Mouse (Mus musculus): ENCODE measurements at regions not wholly inside any gene's neighbourhood (a gene's known extent, or its start where the extent isn't known, plus 50 kb on each side); places are given as distances from the start of the nearest gene placed in this dataset.

DNA sequence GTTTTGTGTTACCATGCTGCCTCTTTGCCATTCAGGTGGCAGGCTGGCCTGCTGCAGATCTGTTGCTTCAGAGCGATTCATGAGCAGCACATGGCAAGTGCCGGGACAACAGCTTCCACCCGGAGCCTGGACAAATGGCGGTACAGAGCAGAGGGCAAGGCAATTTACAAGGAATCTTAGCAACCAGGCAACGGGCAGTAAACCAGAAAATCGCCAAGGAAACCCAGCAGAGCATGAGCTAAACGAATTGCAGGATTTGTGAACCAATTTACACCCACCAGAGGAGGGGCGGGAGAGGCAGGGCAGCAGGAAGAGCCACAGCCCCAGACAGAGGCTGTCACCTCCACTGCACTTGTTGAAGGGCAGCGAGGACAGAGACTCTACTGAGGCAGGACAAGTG, 60.5 kb upstream of the Loxl4 start:
- ChIA-PET CTCF (interaction anchor here (1.3 kb wide), 1 partner anchor 13 kb away, joined by 4 read pairs; no protein-coding TSS in a partner anchor), POLR2A (no interaction called here)
- no peak for DNase-seq (ENCODE audit: low read depth, low spot score)
- H3K27me3 ChIP-seq: no peaks in the 10 kb centered on the region
- ATAC-seq: peak; percentile 44
- in situ Hi-C loops (cut with MboI; ENCODE audit: low pct_unique_long_range_greater_than_20kb): no loop called here
- TF ChIP-seq CTCF (IDR thresholded peaks at IDR 0.05): no peak

GRCm38 (mm10) chr19:42669886-42670285, 57.3 kb upstream of the Loxl4 start:
- POLR2A ChIA-PET: no interaction called here
- no peak for TF ChIP-seq CTCF (IDR thresholded peaks at IDR 0.05)
- ATAC-seq (no peak), DNase-seq (ENCODE audit: low read depth, low spot score) (no peak)
- H3K27me3 ChIP-seq: no peaks in the 10 kb centered on the region
- CTCF ChIA-PET: no interaction called here
- in situ Hi-C loops (cut with MboI; ENCODE audit: low pct_unique_long_range_greater_than_20kb): no loop called here

- no peak for TF ChIP-seq CTCF (IDR thresholded peaks at IDR 0.05)
- ChIA-PET POLR2A (no interaction called here), CTCF (interaction anchor here (0.9 kb wide), 1 partner anchor 12 kb away, joined by 3 read pairs; no protein-coding TSS in a partner anchor)
- no peak for DNase-seq (ENCODE audit: low read depth, low spot score)
- peak; percentile 17 for ATAC-seq
- no peaks in the 10 kb centered on the region for H3K27me3 ChIP-seq
- in situ Hi-C loops (cut with MboI; ENCODE audit: low pct_unique_long_range_greater_than_20kb): no loop called here
These were observed 55.9 kb upstream of the Loxl4 start for GRCm38 (mm10) chr19:42668385-42669098.

- ChIA-PET CTCF (interaction anchor here (0.7 to 2.8 kb wide), 3 partner anchors 26 to 95 kb away, joined by 3 to 9 read pairs (median 4); no protein-coding TSS in a partner anchor), POLR2A (no interaction called here)
- ATAC-seq (no peak), DNase-seq (ENCODE audit: low read depth, low spot score) (no peak)
- TF ChIP-seq CTCF (IDR thresholded peaks at IDR 0.05): no peak
- in situ Hi-C loops (cut with MboI; ENCODE audit: low pct_unique_long_range_greater_than_20kb): no loop called here
- no peaks in the 10 kb centered on the region for H3K27me3 ChIP-seq
These were observed 54.3 kb upstream of the Loxl4 start for GRCm38 (mm10) chr19:42666906-42667305.

All from Patski (cell line).